Mouse (Mus musculus) common myeloid progenitor, adult 5-6 weeks (primary cell): ENCODE measurements around the gene C730034F03Rik. TPM values are rescaled to one million over a fixed set of nuclear protein-coding genes. Genes with fewer than 3 reads are reported as not detected.
A peak's percentile ranks its signal among the peaks of the same experiment; 100 is the strongest.
"Not testable (repeated sequence)": the region's sequence is repeated elsewhere in the genome, so short reads cannot be mapped to it uniquely, and the experiment has no call there.

ENCODE experiments used
- ATAC-seq: replicated peaks from 2 replicates; pipeline ENCODE4 v1.8.0; 2016; ENCODE audit warnings: low read depth, mild to moderate bottlenecking, moderate TSS enrichment, inconsistent platforms; ENCODE audit not compliant: poor library complexity, severe bottlenecking
- total RNA-seq: library from RNA; stranded (forward); fragments of 200-1000, 187-1606 nt; gene quantifications from 2 replicates; pipeline ENCODE4 v1.2.3, GENCODE M21; 2017

C730034F03Rik gene
- total RNA-seq, result 3.9 and 7.0 TPM in 2 replicates

DNA sequence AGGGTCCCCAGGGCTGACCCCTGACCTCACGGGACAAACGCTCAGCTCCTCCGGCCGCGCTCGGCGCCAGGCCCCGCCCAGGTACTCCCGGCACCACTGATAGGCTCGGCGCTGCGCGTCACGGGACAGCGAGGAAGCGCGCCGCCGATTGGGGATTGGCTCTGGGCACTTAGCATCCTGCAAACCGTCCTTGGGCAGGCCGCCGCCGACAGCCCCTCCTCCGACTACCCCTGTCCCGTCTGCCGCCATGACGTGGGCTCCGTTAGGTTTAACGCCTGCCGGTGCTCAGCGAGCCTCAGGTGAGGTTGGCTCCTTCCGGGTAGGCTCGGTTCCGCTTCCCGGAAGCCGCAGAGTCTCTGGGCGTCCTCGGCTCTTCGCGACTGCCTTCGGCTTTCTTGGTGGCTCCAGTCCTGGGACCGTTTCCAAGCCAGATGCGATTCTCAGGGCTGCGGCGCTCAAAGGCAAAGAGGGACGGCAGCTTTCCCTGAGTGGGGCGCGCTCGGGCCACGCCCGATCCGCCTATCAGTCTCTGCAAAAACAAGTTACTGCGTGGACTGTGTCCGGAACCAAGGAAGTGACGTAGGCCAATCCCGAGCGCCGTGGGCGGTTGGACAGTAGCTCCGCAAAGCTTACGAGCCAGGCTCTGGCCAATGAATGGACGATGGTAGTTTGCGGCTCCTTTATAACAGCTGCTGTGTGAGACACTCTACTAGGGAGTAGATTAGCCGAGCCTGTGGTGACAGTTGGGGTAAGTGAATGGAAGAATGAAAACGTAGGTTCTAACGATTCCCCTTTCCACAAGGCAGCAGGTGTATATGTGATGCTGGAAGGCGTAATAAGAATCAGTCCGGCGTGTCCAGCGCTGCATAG, at the start of gene C730034F03Rik, which contains the start of the genes Gm44502 and Chkb:
C730034F03Rik (plus strand) TSS at position 238 of the 870 bp plus-strand sequence.
Gm44502 (minus strand) TSS at position 345 of the 870 bp plus-strand sequence.
Chkb (minus strand) TSS at position 557 of the 870 bp plus-strand sequence.
- ATAC-seq, result peak; percentile 89

DNA sequence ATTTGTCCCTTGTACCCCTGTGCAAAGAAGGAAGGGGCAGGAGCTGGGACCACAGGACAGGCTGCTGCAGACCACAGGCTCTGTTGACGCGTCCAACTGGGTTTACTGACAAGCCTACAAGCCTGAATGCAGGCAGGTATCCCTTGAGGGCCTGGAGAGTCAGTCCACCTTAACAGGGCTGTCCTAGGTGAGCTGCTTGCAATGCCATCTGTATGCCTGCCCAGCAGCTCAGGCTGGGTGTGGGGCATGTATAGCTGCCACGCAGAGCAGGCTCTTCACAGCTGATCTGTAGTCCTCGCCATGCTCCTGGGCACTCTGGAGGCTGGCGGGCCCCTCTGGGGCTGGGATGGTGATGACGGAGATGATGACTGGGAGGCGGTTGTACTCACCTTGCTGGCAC, 44.8 kb upstream of the C730034F03Rik start, which contains the start of gene Klhdc7b:
Klhdc7b (plus strand) TSS at position 301 of the 400 bp plus-strand sequence.
- ATAC-seq, result no peak

DNA sequence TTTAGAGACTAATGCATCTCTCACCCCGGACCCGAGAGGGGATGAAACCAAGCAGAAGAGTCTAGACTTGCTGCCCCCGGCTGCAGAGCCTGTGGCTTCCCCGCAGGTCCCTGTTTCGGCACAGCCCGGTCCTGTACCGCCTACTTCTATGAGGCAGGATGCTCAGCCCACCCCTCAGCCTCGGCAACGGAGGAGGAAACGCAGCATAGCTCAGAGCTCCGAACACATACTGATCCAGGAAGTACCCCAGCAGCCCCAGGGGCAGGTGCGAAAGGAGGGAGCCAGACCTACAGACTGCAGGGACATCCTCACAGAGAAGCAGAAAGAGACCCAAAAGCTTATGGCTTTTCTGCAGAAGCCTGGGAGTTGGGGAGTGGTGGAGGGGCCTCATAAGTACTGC, 42.3 kb upstream of the C730034F03Rik start:
- ATAC-seq, result 0 out of 2 replicates have a peak, but pooled peaks have one; percentile 43

DNA sequence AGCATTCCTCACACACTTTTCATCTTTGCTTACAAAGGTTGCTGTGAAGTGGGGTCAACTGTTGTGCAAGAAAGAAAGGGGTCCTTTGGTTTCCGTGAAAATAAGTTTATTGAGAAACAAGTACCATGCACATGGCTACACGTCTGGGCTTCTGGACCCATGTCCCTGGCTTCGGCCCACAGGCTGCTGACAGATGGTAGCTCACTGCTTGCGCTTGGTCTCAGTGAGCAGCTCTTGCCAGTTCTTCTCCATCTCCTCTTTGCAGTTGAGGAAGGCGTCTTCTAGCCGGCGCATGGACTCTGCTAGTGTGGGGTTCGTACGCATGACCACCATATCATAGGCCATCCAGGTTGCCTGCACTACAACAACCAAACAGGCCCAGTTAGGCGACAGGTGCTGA, 39.3 kb upstream of the C730034F03Rik start:
- ATAC-seq, result no peak

DNA sequence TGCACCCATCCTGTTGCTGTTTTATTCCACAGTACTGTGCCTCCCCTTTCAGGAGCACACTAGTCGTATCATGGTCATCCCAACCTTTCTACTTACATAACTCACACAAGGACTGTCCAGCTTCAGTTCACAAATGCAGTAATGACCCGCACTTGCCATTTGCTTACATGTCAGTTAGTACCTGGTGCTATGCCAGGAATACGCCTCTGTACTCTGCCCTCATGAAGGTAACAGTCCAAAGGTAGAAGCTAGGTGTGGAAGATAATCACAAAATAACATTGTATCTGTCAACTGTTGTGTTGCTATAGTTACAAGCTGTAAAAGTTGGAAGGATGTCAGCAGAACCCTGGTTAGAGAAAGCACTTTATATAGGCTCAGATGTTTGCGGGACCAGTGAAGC, 32.5 kb upstream of the C730034F03Rik start:
- ATAC-seq, result no peak

DNA sequence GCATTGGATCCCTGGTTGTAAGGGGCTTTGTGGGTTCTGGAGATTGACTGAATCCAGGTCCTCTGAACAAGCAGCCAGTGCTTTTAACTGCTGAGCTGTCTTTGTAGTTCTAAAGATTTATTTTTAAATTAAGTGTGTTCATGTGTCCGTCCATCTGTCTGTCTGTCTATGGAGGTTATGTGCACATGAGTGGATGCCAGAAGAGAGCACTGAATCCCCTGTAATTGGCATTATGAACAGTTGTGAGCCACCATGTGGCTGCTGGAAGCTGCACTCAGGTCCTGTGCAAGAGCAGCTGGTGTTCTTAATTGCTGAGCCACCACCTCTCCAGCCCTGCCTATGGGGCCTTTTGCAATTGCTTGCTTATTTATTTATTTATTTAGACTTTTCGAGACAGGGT, 31.2 kb upstream of the C730034F03Rik start:
- no peak for ATAC-seq

DNA sequence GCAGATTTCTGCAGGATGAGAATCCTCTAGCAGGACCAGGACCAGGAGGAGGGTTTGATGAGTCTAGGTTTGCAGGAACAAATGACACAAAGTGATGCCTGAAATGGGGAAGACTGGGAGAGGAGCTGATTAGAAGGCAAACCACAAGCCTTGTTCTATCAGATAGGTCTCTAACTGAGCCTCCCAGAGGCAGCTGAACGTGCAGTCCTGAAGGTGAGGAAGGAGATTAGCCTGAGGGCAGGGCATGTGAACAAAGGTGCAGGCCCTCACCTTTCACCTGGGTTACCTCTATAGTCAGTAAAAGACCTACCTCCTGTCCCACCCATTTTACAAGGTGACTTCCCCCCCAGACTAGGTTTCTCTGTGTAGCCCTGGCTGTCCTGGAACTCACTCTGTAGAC, 29.7 kb upstream of the C730034F03Rik start:
- no peak for ATAC-seq

DNA sequence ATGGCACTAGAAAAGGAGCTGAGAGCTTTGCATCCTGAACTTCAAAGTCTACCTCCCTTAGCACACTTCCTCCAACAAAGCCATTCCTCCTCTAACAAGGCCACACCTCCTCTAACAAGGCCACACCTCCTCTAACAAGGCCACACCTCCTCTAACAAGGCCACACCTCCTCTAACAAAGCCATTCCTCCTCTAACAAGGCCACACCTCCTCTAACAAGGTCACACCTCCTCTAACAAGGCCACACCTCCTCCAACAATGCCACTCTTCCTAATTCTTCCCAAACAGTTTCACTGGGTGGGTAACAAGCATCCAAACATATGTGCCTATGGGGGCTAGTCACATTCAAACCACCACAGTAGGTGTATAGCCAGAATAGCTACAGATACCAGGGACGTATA, 26.9 kb upstream of the C730034F03Rik start:
- ATAC-seq, result no peak

DNA sequence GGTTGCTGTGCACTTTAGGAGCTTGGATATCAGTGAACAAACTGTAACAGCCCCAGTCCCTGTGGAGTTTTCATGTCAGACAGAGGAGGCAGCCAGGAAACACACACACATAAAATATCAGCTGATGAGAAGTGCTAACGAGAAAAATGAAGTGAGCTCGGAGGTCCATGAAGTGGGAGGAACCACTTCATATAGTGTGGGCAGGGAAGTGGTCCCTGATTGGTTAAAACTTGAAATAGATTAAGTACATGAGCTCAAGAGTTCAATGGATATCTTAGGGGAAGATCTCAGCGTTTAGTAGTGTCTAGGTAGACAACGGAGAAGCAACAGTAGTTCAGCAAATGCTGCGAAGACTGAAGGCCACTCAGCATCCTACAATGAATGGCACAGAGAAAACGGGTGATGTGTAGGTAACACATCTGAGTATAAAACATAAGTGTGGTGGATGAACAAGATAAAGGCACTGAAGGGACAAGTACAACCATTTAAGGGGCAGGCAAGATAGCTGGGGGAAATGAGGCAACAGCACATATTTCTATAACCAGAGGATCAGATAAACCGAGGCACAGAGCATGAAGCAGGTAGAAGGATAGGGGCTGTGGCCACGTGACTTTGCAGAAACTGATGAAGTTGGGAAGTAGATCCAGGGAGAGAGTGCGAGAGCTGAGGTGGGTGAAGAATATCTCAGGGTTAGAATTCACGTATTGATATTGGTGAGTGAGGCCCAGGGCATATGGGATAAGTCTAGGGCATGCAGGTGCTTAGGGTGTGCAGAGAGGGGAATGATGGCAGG, 24.4 kb upstream of the C730034F03Rik start:
- ATAC-seq, result no peak

DNA sequence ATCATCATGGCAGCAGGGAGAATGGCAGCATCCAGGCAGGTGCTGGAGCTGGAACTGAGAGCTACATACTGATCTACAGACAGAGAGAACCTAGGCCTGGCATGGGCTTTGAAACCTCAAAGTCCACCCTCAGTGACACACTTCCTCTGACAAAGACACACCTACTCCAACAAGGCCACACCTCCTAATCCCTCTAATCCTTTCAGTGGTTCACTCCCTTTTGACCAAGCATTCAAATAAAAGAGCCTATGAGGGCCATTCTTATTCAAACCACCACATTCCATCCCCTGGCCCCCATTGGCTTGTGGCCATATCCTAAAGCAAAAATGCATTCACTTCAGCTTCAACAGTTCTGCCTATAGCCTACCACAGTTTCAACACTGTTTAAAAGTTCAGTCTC, 22.7 kb upstream of the C730034F03Rik start:
- ATAC-seq, result no peak

DNA sequence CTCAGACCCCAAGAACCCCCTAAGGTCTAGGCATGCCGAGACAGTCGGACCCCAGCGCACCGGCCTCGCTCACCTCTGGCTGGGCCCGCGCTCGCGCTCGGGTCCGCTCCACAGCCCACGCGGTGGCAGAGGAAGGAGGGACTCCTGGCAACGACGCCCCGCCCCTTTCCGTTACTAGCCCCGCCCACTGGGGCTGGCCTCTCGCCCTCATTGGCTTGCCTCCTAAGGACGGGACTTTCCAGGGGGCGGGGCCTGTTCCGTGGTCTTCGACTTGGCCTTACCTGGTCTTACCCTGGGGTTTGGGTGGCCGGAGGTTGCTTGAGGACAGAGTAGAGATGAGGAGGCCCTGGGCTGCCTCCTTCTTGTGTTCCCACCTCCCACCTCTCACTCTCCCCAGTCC, 19.3 kb upstream of the C730034F03Rik start, which contains the start of gene Syce3:
Syce3 (minus strand) TSS at position 386 of the 400 bp plus-strand sequence.
- no peak for ATAC-seq

DNA sequence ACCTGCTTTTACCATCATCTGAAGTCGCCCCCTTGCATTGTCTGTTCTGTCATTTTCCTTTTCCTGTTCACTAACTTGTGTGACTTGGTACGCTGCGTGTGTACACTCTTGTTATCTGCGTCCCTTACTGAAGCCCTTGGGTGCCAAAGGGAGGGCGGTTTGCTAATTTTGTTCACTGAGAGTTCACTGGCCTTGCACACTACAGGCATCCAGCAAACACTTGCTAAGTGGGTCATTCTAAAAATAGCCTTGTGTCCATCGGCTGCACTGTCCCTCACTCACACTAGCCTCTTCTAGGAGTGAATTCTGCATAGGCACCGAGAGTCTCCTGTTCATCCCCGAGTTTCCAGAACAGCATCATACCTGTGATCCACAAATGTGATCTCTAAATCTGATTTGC, 14.1 kb upstream of the C730034F03Rik start:
- no peak for ATAC-seq

DNA sequence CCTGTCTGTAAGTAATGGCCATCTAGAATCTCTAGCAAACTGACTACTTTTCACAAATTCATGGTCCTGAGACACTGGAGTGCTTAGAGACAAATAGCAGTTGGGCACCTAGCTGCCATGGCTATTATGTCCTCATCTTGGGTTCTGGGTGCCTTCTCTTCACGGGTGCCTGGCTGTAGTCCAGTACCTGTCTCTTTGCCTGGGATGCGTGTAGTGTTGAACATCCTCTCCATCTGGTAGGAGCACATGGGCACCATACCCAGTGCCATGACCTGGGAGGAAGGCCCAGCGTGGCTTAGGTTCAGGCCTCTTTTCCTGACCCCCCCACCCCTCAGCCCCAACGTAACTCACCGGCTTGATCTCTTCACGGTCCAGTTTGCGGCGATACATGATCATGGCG, 7.5 kb upstream of the C730034F03Rik start:
- no peak for ATAC-seq

DNA sequence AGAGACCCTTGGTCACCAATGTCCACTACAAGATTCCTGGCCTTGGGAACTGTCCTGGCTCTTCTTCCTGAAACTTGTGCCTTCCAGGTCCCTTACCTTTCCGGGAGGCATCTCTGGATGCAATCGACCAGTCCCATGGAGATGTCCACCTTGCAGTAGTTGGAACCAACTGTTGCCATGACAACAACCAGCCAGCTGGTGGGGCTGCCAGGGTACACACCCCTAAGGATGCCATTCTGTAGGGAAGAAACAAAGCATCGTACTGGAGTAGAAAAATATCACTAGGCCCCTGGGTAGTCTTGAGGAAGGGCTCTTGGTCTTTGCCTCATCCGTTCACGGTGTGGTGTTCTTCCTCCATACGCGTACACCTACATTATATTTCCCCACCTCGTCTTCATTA, 4.8 kb upstream of the C730034F03Rik start:
- ATAC-seq, result no peak

DNA sequence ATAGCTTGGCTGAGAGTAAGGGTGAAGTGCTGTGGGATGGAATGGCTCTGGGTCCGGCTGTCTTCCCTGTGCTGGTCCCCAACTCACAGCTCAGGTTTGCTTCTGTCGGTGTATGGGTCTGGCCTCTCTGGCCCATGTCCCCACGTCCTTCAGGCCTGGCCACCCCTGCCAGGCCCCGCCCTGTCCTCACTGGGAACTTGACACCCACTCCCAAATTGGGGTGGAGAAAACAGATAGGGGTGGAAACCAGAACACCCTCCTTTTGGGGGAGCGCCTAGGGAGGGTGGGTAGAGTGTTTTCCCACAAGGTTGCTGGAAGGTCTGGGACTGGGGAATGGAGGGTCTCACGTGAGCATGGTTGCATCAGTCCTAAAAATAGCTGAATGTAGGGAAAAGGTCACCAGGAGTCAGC, 3.7 kb upstream of the C730034F03Rik start, which contains the start of gene Cpt1b:
Cpt1b (minus strand) TSS at position 153 of the 411 bp plus-strand sequence.
- no peak for ATAC-seq

DNA sequence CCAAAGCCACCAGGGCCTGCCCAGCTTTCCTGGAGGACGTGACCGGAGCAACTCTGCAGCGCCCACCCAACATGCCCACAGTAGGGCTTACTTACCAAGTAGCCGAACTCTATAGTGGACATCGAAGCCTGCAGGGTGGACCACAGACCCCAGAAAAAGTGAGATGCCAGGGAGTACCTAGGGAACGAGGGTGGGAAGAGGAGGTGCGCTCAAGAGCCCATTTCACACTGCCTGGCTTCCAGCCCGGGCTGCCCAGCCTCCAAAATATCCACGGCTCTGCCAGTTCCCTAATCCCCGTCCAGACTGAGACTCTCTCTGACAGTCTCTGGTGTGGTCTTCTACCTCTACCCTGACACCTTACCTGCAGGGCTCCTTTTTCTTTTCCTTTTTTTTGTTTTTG, 2.7 kb upstream of the C730034F03Rik start:
- no peak for ATAC-seq

DNA sequence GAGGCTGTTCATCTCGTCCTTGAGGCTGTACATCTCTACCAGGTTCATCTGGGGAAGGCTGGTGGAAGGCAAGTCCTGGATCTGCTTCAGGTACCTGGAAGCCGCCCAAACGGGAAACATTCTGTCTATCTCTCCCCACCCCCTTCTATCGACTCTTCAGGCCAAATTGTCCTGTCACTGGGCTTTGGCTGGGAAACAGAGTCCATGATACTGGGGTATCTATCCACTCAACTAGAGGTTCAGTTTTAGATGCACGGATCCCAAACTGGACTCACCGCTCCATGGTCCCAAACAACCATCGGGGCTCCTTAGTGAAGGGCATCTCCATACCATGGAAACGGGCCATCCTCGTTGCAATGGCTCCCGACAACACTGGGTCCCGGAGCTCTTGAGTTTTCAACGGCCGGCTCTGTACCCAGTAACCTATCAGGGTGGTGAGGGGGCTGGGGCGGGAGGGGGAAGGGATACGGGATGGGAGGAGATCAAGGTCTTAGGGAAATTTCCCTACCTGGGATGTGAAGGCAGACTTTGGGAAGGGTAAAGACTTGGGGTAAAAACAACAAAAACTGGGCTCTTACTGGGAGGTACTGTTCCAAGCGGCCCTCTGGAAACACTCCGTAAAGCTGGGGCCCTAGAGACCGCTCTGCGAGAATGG, 1.1 kb upstream of the C730034F03Rik start:
- ATAC-seq, result no peak

DNA sequence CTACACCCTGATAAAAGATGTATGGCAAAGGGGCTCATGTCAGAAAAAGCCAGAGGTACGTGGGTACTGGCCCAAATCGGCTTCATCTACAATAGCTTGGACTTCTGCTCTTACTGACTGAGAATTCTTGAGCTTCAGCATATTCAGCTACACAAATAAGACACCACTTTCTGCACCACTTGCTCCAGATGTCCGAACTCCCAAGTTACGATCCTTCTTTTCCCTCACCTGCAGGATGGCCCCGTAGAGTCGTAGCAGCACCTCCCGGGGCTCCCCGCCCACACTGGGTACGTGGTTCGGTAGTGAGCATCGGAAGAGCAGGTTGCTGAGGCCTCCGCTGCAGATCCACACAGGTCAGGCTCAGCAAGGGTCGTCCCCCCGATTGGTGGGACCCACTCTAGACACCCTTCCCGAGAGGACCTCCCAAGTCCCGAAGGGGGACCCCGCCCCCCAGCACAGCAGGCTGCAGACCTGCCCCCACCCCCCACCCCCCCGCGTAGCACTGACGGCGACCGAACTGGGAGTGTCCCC, 503 bp upstream of the C730034F03Rik start:
- ATAC-seq, result 0 out of 2 replicates have a peak, but pooled peaks have one; percentile 1

DNA sequence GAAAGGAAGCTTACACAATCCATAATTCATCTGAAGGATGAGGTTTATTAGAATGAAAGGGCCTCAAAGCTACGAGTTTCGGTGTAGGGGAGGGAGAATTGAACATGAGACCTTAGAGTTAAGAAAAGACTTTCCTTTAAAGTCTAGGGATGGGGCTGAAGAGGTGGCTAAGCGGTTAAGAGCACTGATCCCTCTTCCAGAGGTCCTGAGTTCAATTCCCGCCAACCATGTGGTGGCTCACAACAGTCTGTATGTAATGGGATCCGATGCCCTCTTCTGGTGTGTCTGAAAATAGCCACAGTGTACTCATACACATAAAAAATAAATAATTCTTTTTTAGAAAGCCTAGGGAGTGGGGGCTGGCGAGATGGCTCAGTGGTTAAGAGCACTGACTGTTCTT, 952 bp downstream of the C730034F03Rik start:
- ATAC-seq, result no peak

DNA sequence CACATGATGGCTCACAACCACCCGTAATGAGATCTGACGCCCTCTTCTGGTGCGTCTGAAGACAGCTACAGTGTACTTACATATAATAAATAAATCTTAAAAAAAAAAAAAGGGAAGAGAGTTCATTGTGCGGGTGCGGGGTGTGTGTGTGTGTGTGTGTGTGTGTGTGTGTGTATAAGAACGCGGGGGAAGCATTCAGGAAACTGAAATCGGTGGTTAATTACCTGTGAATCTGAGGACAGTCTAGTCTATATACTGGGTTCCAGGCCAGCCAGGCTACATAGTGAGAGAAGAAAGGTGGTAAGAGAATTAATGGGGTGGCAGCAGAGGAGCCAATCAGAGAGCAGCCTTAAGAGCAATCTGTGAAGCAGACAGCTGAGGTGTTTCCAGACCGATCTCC, 1.4 kb downstream of the C730034F03Rik start:
- ATAC-seq, result not testable (repeated sequence)
